Mouse (Mus musculus): ENCODE measurements around the gene Bphl. TPM values are rescaled to one million over a fixed set of nuclear protein-coding genes. Genes with fewer than 3 reads are reported as not detected.
"Not testable (repeated sequence)": the region's sequence is repeated elsewhere in the genome, so short reads cannot be mapped to it uniquely, and the experiment has no call there.

The Bphl gene
- total RNA-seq, 2 experiments from 2014 or later: 41.5 to 46.1 TPM

- DNase-seq (ENCODE audit: extremely low spot score in 1 of 2, low spot score in 1 of 2): no peak
Measured at GRCm38 (mm10) chr13:34084026-34084750, 46.8 kb downstream of the Bphl start.

GRCm38 (mm10) chr13:34087052-34087812 lies 49.8 kb downstream of the Bphl start:
- no peak for DNase-seq (ENCODE audit: extremely low spot score in 1 of 2, low spot score in 1 of 2)

- DNase-seq (ENCODE audit: extremely low spot score in 1 of 2, low spot score in 1 of 2): not testable (repeated sequence)
Measured at GRCm38 (mm10) chr13:34088201-34088649, 50.8 kb downstream of the Bphl start.

- no peak for DNase-seq (ENCODE audit: extremely low spot score in 1 of 2, low spot score in 1 of 2)
Measured at GRCm38 (mm10) chr13:34088871-34089288, 51.5 kb downstream of the Bphl start.

GRCm38 (mm10) chr13:34089358-34089757 lies 52.0 kb downstream of the Bphl start:
- DNase-seq (ENCODE audit: extremely low spot score in 1 of 2, low spot score in 1 of 2): no peak

GRCm38 (mm10) chr13:34095542-34096435 lies 58.4 kb downstream of the Bphl start:
- peak in 1 of 2 experiments; percentile 54 for DNase-seq (ENCODE audit: extremely low spot score in 1 of 2, low spot score in 1 of 2)

- DNase-seq (ENCODE audit: extremely low spot score in 1 of 2, low spot score in 1 of 2): no peak
Measured at GRCm38 (mm10) chr13:34096455-34096854, 59.1 kb downstream of the Bphl start.

- no peak for DNase-seq (ENCODE audit: extremely low spot score in 1 of 2, low spot score in 1 of 2)
Measured at GRCm38 (mm10) chr13:34097086-34097485, 59.7 kb downstream of the Bphl start.

- DNase-seq (ENCODE audit: extremely low spot score in 1 of 2, low spot score in 1 of 2): no peak
Measured at GRCm38 (mm10) chr13:34100733-34101132, 63.3 kb downstream of the Bphl start.

GRCm38 (mm10) chr13:34101247-34101646 lies 63.9 kb downstream of the Bphl start:
- DNase-seq (ENCODE audit: extremely low spot score in 1 of 2, low spot score in 1 of 2): no peak

- DNase-seq (ENCODE audit: extremely low spot score in 1 of 2, low spot score in 1 of 2): no peak
Measured at GRCm38 (mm10) chr13:34101908-34102307, 64.5 kb downstream of the Bphl start.

- DNase-seq (ENCODE audit: extremely low spot score in 1 of 2, low spot score in 1 of 2): no peak
Measured at GRCm38 (mm10) chr13:34105364-34105763, 68.0 kb downstream of the Bphl start.

- DNase-seq (ENCODE audit: extremely low spot score in 1 of 2, low spot score in 1 of 2): no peak
Measured at GRCm38 (mm10) chr13:34106256-34106655, 68.9 kb downstream of the Bphl start.

- no peak for DNase-seq (ENCODE audit: extremely low spot score in 1 of 2, low spot score in 1 of 2)
Measured at GRCm38 (mm10) chr13:34106999-34107398, 69.6 kb downstream of the Bphl start.

- DNase-seq (ENCODE audit: extremely low spot score in 1 of 2, low spot score in 1 of 2): no peak
Measured at GRCm38 (mm10) chr13:34109035-34109676, 71.8 kb downstream of the Bphl start.

GRCm38 (mm10) chr13:34109677-34110058 lies 72.3 kb downstream of the Bphl start:
- DNase-seq (ENCODE audit: extremely low spot score in 1 of 2, low spot score in 1 of 2): no peak

GRCm38 (mm10) chr13:34111019-34111418 lies 73.6 kb downstream of the Bphl start:
- DNase-seq (ENCODE audit: extremely low spot score in 1 of 2, low spot score in 1 of 2): no peak

GRCm38 (mm10) chr13:34111878-34112277 lies 74.5 kb downstream of the Bphl start:
- no peak for DNase-seq (ENCODE audit: extremely low spot score in 1 of 2, low spot score in 1 of 2)

GRCm38 (mm10) chr13:34112369-34113081 lies 75.1 kb downstream of the Bphl start:
- DNase-seq (ENCODE audit: extremely low spot score in 1 of 2, low spot score in 1 of 2): no peak

GRCm38 (mm10) chr13:34113086-34113485 lies 75.7 kb downstream of the Bphl start:
- DNase-seq (ENCODE audit: extremely low spot score in 1 of 2, low spot score in 1 of 2): no peak

Data from layer of hippocampus, postnatal 25 days (tissue).